Mouse (Mus musculus): ENCODE measurements around the gene Astn1.

Gene Astn1

DNA sequence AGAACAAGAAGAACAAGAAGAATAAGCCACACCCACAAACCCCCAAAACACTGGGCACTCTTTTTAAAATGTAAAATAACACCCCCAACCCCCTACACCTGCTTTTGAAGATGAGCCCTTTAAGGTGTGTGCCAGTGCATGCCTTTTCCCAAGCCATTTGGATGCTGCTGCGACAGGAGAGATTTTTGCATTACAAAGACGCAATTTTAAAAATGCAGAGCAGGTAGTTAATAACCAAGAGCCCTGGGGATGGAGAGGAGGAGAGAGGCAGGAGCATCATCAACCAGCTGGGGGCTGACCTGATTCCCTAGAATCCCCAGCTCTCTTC, at the start of gene Astn1:
TSS of gene Astn1 (plus strand) at position 310 of the 328 bp plus-strand sequence.
- no peak for DNase-seq (ENCODE audit: low spot score in 2 of 2)

DNA sequence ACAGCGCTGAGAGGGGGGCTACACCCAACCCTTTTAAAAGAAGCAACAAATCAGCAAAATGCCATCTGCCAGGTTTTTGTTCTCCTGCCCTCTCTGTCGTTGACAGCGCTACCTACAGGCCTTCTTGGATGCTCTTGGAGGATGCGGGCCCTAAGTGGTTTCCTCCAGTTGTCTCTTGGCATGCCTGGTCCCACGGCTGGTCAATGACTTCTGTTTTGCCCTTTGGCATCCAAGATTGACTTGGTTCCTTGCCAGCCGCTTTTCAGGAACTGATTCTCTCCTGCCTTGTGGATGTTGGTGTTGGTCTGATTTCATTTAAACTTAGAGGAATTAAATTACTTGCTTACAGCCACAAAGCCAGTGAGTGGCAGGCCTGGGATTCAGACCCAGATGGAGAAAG, 38.7 kb upstream of the Astn1 start:
- no peak for DNase-seq (ENCODE audit: low spot score in 2 of 2)

- no peak for DNase-seq (ENCODE audit: low spot score in 2 of 2)
Observed at GRCm38 (mm10) chr1:158328126-158328525, 33.9 kb upstream of the Astn1 start.

DNA sequence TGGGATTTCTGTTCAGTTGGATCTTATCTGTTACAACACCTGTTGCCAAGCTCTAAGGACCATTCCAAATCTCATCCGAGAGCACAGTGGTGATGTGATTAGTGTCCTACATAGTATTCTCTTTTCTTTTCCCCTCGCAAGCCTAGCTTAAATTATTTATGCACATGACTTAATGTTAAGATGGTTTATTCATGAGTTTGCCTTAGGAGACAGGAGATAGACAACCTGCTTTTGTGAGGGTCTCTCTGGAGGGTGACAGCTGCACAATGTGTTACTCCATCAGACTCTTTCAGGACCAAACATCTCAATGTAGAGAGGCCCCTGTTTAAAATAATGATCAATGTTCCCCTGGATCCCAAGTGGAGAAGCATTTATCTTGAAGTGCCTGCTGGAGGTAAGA, 33.2 kb upstream of the Astn1 start:
- no peak for DNase-seq (ENCODE audit: low spot score in 2 of 2)

- DNase-seq (ENCODE audit: low spot score in 2 of 2): no peak
Observed at GRCm38 (mm10) chr1:158343243-158343714, 18.8 kb upstream of the Astn1 start.

- DNase-seq (ENCODE audit: low spot score in 2 of 2): no peak
Observed at GRCm38 (mm10) chr1:158353656-158354371, 8.3 kb upstream of the Astn1 start.

GRCm38 (mm10) chr1:158355177-158356050, 6.7 kb upstream of the Astn1 start:
- no peak for DNase-seq (ENCODE audit: low spot score in 2 of 2)

GRCm38 (mm10) chr1:158356051-158356461, 6.0 kb upstream of the Astn1 start, which contains the start of gene Brinp2:
TSS of gene Brinp2 (minus strand) at chr1:158356326.
- DNase-seq (ENCODE audit: low spot score in 2 of 2): peak; percentile 58 to 67

- no peak for DNase-seq (ENCODE audit: low spot score in 2 of 2)
Observed at GRCm38 (mm10) chr1:158362292-158363101, 424 bp downstream of the Astn1 start.

DNA sequence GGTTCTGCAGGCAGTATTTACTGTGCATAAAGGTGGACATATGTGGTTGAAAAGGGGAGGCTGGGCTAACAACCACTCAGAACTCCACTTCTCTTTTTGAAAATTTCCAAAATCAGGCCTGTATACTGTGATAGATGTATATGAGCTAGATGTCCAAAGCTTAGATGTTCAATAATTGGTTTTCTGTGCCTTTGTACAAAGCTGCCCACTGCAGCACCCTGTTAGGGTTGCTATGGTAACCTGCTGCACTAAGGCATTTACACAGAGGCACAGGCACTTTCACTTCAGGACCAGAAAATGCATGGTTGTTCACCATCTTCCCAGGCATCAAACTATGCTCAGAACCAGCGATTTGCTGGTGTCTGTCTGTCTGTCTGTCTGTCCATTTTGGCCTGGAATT, 2.4 kb downstream of the Astn1 start:
- DNase-seq (ENCODE audit: low spot score in 2 of 2): no peak

GRCm38 (mm10) chr1:158382277-158382676, 20.2 kb downstream of the Astn1 start:
- no peak for DNase-seq (ENCODE audit: low spot score in 2 of 2)

DNA sequence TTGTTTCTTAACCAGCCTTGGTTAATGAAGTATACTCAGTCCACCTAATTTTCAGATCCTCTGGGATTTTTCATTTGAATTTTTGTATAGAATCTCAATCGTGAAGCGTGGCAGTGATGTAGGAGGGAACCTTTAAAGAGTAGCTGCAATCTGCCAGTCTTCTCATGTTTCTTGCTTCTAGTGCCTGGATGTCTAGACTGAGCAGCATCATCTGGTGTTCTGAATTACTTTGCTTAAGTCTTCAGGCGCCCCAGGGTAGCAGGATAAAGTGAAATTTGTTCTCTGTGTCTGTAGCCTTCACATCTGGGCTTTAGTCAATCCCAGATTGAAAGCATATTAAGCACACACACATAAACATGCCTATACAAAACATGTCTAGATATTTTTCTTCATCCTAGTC, 21.1 kb downstream of the Astn1 start:
- DNase-seq (ENCODE audit: low spot score in 2 of 2): no peak

GRCm38 (mm10) chr1:158385311-158385710, 23.2 kb downstream of the Astn1 start:
- no peak for DNase-seq (ENCODE audit: low spot score in 2 of 2)

DNA sequence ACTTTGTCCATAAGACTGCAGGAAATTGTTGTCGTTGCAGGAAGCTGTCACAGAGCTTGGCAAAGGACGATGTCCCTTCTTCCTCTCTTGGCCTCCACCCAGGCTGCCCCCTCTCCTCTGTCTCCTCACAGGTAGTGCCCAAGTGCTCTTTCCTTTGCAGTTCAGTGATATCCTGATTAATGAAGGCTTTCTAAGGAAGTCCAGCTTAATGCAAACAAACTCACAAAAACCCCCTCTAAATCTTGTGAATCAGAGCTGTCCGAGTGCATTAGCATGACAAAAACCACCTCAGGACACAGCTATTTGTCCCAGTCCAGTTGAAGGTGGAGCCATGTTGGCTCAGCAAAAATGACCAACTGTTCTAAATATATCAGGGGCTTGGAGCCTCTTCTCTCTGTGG, 24.7 kb downstream of the Astn1 start:
- DNase-seq (ENCODE audit: low spot score in 2 of 2): no peak

GRCm38 (mm10) chr1:158388995-158389394, 26.9 kb downstream of the Astn1 start:
- DNase-seq (ENCODE audit: low spot score in 2 of 2): no peak

DNA sequence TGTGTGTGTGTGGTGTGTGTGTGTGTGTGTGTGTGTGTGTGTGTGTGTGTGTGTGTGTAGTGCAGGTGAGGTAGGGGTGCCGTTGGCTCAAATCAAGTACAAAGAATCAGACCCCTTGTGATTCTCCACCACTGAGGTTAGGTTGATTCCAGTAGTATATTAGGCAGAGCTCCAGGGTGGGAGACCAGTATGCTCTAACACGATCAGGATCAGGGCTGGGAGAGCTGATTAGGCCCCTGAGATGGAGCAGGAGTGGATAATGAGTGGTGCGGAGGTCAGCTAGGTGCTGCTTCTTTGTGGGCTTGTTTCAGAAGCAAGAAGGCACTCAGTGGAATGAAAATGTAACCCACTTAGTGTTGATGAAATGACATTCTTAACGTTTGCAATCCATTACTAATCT, 28.6 kb downstream of the Astn1 start:
- no peak for DNase-seq (ENCODE audit: low spot score in 2 of 2)

DNA sequence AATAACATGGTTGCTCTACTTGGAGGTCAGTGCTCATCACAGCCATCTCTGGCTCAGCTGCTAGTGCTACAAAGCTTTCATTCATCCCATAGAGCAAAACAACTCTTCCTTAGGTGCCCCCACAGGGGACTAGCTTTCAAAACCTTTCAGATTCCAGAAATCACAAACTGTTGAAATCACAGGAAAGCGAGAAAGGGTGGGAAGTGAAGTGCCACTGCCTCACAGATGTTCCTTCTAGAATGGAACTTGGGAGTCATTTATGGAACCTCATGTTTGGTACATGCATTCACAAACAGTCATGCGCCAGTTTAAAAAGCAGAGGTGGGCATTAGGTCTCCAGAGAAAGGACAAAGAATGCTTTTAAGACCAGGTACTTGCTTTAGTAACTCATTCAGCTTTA, 35.0 kb downstream of the Astn1 start:
- no peak for DNase-seq (ENCODE audit: low spot score in 2 of 2)

DNA sequence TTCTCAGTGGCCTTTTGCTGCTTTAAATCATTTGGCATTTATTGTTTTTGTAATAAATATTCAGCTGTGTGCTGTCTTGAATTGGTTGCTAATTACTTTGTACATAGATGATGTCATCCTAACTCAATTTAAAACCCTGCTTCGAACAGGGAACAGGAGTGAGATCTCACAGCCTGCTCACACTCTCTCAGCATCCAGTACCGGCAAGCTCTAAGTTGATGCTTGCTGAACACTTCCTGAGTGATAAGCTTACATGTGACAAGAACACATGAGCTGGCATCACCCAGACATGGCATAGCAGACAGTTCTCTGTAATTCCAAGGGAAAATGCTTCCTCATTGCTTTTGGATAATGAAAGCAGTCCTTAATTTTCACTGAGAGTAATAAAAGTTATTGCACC, 38.8 kb downstream of the Astn1 start:
- no peak for DNase-seq (ENCODE audit: low spot score in 2 of 2)

DNA sequence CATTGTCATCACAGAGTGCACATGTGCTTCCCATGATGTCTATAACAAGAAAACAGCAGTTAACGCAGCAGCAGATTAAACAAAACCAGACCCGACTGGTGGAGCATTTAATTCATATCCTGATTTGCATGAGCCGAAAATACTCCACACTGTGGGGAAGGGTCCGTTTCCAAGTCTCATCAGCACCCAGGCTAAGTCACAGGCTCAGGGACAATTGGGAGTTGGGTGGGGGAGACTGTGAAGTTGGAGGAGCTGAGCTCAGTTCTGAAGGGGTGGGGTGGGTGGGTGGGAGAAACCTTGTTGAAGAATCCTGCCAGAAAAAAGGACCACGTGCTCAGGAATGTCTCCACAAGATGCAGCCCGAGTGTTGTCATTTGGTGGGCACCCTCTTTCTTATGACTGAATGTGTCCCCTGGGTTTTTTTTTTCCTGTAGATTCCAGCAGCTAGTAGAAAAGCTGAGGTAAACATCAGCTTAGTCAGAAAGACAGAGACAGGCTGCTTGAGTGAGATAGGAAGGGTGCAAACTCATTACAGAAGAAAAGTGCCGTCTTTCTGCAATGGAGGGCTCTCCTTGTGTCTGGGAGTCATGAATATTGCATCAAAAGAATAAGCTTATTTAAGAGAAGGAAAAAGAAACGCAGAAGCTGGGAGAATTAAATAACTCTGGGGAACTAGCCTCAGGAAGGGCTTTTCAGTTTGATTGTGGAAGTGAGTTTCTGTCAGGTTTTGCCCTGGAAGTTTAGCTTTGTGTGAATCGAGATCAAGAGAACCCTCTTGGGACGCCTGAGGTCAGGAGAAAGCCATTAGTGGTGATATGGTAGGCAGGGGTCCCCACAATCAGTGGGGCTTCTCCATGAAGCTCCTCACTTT, 44.1 kb downstream of the Astn1 start:
- no peak for DNase-seq (ENCODE audit: low spot score in 2 of 2)

DNA sequence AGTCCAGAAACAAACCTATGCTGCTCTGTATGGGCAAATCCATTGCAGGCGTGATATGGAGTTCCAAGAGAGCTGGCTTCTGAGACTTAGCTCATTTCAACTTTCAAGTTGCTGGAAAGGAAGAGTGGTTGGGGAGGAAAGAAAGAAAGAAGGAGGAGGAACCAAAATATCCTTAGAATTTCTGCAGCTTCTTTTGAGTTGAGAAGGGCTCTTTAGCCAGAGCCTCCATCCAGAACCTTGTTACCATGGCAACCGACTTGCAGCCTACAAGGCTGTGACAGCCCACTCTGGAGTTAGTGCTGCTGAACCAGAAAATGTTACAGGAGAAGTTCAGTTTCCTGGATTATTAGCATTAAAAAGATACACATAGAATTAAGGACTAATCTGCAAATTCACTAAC, 46.1 kb downstream of the Astn1 start:
- DNase-seq (ENCODE audit: low spot score in 2 of 2): no peak

DNA sequence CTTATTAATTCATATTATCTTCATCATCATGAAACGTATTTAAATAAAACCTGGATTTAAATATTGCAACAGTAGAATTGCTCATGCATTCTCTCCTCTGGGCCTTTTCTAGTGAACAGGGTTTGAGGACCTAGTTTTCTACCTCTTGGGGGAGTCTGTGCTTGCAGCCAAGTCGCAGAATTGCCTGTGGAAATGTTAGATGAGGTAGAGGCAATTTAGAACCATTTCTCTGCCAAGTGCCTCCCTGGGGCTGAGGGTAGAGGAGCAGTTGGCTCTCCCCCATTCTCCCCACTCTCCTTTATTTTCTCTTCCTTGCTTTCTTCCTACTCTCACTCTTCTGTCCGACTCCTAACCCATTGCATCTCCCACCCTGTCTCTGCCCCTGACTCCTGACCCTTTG, 49.1 kb downstream of the Astn1 start:
- DNase-seq (ENCODE audit: low spot score in 2 of 2): no peak
